Mouse (Mus musculus) forebrain, embryonic 10.5 days (tissue): ENCODE measurements around the gene Cxcl2. TPM values are rescaled to one million over a fixed set of nuclear protein-coding genes. Genes with fewer than 3 reads are reported as not detected.

Experiments
- DNase-seq: peaks from one replicate; pipeline ENCODE4 v3.0.0-alpha.2; 2017; ENCODE audit warnings: low spot score; ENCODE audit errors: extremely low spot score
- H3K27ac ChIP-seq: fragments of 300-500 bp; sonication (generic); 2 replicates; pipeline ENCODE4 v1.5.1; 2016; ENCODE audit warnings: mild to moderate bottlenecking
- H3K27me3 ChIP-seq: fragments of 300-500 bp; sonication (generic); 2 replicates; pipeline ENCODE4 v1.6.1; 2016; ENCODE audit warnings: mild to moderate bottlenecking; ENCODE audit not compliant: poor library complexity, severe bottlenecking
- H3K36me3 ChIP-seq: fragments of 300-500 bp; sonication (generic); replicated peaks from 2 replicates; pipeline ENCODE4 v1.6.1; 2016; ENCODE audit warnings: mild to moderate bottlenecking, moderate library complexity
- H3K4me1 ChIP-seq: fragments of 300-500 bp; sonication (generic); 2 replicates; pipeline ENCODE4 v1.6.1; 2016
- H3K4me3 ChIP-seq: fragments of 300-500 bp; sonication (generic); 2 replicates; pipeline ENCODE4 v1.5.1; 2016; ENCODE audit warnings: mild to moderate bottlenecking, moderate library complexity
- H3K9me3 ChIP-seq: fragments of 300-500 bp; sonication (generic); 2 replicates; pipeline ENCODE4 v1.6.1; 2016; ENCODE audit warnings: mild to moderate bottlenecking, moderate library complexity
- WGBS: fragments of 180-500 bp; shearing (Covaris S2); methylation state at CpG from one replicate; pipeline ENCODE4 v1.1.7; 2016; 5-methylcytosine and 5-hydroxymethylcytosine counted together
- polyA plus RNA-seq: library from polyadenylated mRNA; unstranded; fragments of >200 nt; fragmentation: Nextera tagmentation; extraction: Ambion mirVana; gene quantifications from 2 replicates; pipeline ENCODE4 v1.2.1, GENCODE M21; 2016

Gene Cxcl2
- polyA plus RNA-seq, 1 experiment from 2014 or later = not detected

- 83% methylated on average over 7 of the region's 7 CpGs for WGBS
- no peak overlapping the region for H3K27ac ChIP-seq
- no peaks in the 10 kb centered on the region; the same call in 1 of the 2 replicates for H3K9me3 ChIP-seq
- no peaks in the 10 kb centered on the region for H3K36me3 ChIP-seq
- H3K4me1 ChIP-seq = no peaks in the 10 kb centered on the region
- no peak for DNase-seq
- no peaks in the 10 kb centered on the region for H3K27me3 ChIP-seq
- H3K4me3 ChIP-seq = no peak overlapping the region
These were observed 23.3 kb upstream of the Cxcl2 start for GRCm38 (mm10) chr5:90880335-90880850.

- Histone ChIP-seq H3K4me3 (no peak overlapping the region), H3K4me1 (no peaks in the 10 kb centered on the region), H3K27ac (no peak overlapping the region), H3K36me3 (no peaks in the 10 kb centered on the region), H3K27me3 (no peaks in the 10 kb centered on the region), H3K9me3 (no peaks in the 10 kb centered on the region; the same call in 1 of the 2 replicates)
- no peak for DNase-seq
- 91% methylated on average over 4 of the region's 4 CpGs for WGBS
These were observed 22.6 kb upstream of the Cxcl2 start for GRCm38 (mm10) chr5:90881021-90881420.

GRCm38 (mm10) chr5:90881682-90882081 is 22.0 kb upstream of the Cxcl2 start:
- no peaks in the 10 kb centered on the region for H3K36me3 ChIP-seq
- no peaks in the 10 kb centered on the region for H3K4me1 ChIP-seq
- DNase-seq = no peak
- H3K27ac ChIP-seq = no peak overlapping the region
- H3K9me3 ChIP-seq = no peaks in the 10 kb centered on the region; the same call in 1 of the 2 replicates
- 92% methylated on average over 5 of the region's 5 CpGs for WGBS
- H3K27me3 ChIP-seq = no peaks in the 10 kb centered on the region
- H3K4me3 ChIP-seq = no peak overlapping the region

GRCm38 (mm10) chr5:90882146-90882545 is 21.5 kb upstream of the Cxcl2 start:
- Histone ChIP-seq H3K27ac (no peak overlapping the region), H3K4me1 (no peaks in the 10 kb centered on the region), H3K36me3 (no peaks in the 10 kb centered on the region), H3K4me3 (no peak overlapping the region), H3K27me3 (no peaks in the 10 kb centered on the region), H3K9me3 (no peaks in the 10 kb centered on the region; the same call in 1 of the 2 replicates)
- DNase-seq = no peak
- WGBS = 91% methylated on average over 5 of the region's 5 CpGs

- Histone ChIP-seq H3K4me1 (no peaks in the 10 kb centered on the region), H3K36me3 (no peaks in the 10 kb centered on the region), H3K27me3 (0 out of 2 replicates have a peak, but pooled peaks cover 4% of the 10 kb centered on the region), H3K9me3 (no peaks in the 10 kb centered on the region; the same call in 1 of the 2 replicates), H3K4me3 (no peak overlapping the region), H3K27ac (no peak overlapping the region)
- 84% methylated on average over 2 of the region's 2 CpGs for WGBS
- no peak for DNase-seq
These were observed 18.9 kb upstream of the Cxcl2 start for GRCm38 (mm10) chr5:90884628-90885242.

GRCm38 (mm10) chr5:90888661-90889060 is 15.0 kb upstream of the Cxcl2 start:
- no peak overlapping the region for H3K4me3 ChIP-seq
- H3K27ac ChIP-seq = no peak overlapping the region
- H3K9me3 ChIP-seq = no peaks in the 10 kb centered on the region
- DNase-seq = no peak
- H3K36me3 ChIP-seq = no peaks in the 10 kb centered on the region
- WGBS = 81% methylated on average over 5 of the region's 5 CpGs
- H3K4me1 ChIP-seq = peaks cover 13% of the 10 kb centered on the region
- peaks cover 20% of the 10 kb centered on the region for H3K27me3 ChIP-seq

- DNase-seq = peak; percentile 43
- WGBS = 6% methylated on average over 30 of the region's 30 CpGs
- H3K36me3 ChIP-seq = no peaks in the 10 kb centered on the region
- peaks cover 20% of the 10 kb centered on the region for H3K27me3 ChIP-seq
- no peaks in the 10 kb centered on the region for H3K9me3 ChIP-seq
- H3K27ac ChIP-seq = peak within 1 kb of the TSS; percentile 76
- H3K4me3 ChIP-seq = peak within 1 kb of the TSS; percentile 62
- peaks cover 13% of the 10 kb centered on the region for H3K4me1 ChIP-seq
These were observed 12.9 kb upstream of the Cxcl2 start, which contains the start of gene Cxcl1 for GRCm38 (mm10) chr5:90890519-90891463. TSS of gene Cxcl1 (plus strand) at chr5:90891241.

- Histone ChIP-seq H3K27ac (peak overlapping the region; percentile 76), H3K36me3 (no peaks in the 10 kb centered on the region), H3K4me3 (peak overlapping the region; percentile 62), H3K9me3 (no peaks in the 10 kb centered on the region), H3K27me3 (peaks cover 20% of the 10 kb centered on the region), H3K4me1 (peaks cover 13% of the 10 kb centered on the region)
- DNase-seq = no peak
- WGBS = 24% methylated on average over 10 of the region's 10 CpGs
These were observed 12.2 kb upstream of the Cxcl2 start for GRCm38 (mm10) chr5:90891464-90891813.

GRCm38 (mm10) chr5:90894231-90894630 is 9.4 kb upstream of the Cxcl2 start:
- Histone ChIP-seq H3K9me3 (no peaks in the 10 kb centered on the region), H3K27me3 (peaks cover 20% of the 10 kb centered on the region), H3K27ac (no peak overlapping the region), H3K4me1 (peaks cover 13% of the 10 kb centered on the region), H3K36me3 (no peaks in the 10 kb centered on the region), H3K4me3 (no peak overlapping the region)
- WGBS = 82% methylated on average over 8 of the region's 8 CpGs
- no peak for DNase-seq

GRCm38 (mm10) chr5:90897429-90897828 is 6.2 kb upstream of the Cxcl2 start:
- H3K27me3 ChIP-seq = no peaks in the 10 kb centered on the region
- no peak for DNase-seq
- H3K9me3 ChIP-seq = no peaks in the 10 kb centered on the region
- no peak overlapping the region for H3K4me3 ChIP-seq
- 83% methylated on average over 3 of the region's 3 CpGs for WGBS
- no peaks in the 10 kb centered on the region for H3K36me3 ChIP-seq
- H3K4me1 ChIP-seq = peaks cover under 1% of the 10 kb centered on the region; the same call in 1 of the 2 replicates
- no peak overlapping the region for H3K27ac ChIP-seq

GRCm38 (mm10) chr5:90899308-90899707 is 4.4 kb upstream of the Cxcl2 start:
- no peak overlapping the region for H3K4me3 ChIP-seq
- H3K4me1 ChIP-seq = peaks cover 16% of the 10 kb centered on the region
- H3K9me3 ChIP-seq = no peaks in the 10 kb centered on the region
- DNase-seq = no peak
- 86% methylated on average over 5 of the region's 5 CpGs for WGBS
- H3K27me3 ChIP-seq = peaks cover 10% of the 10 kb centered on the region
- H3K36me3 ChIP-seq = no peaks in the 10 kb centered on the region
- H3K27ac ChIP-seq = no peak overlapping the region

- peaks cover 16% of the 10 kb centered on the region for H3K4me1 ChIP-seq
- no peak overlapping the region for H3K4me3 ChIP-seq
- no peaks in the 10 kb centered on the region for H3K36me3 ChIP-seq
- 80% methylated on average over 7 of the region's 7 CpGs for WGBS
- no peaks in the 10 kb centered on the region for H3K9me3 ChIP-seq
- H3K27ac ChIP-seq = no peak overlapping the region
- no peak for DNase-seq
- peaks cover 18% of the 10 kb centered on the region for H3K27me3 ChIP-seq
These were observed 3.5 kb upstream of the Cxcl2 start for GRCm38 (mm10) chr5:90900147-90900546.

GRCm38 (mm10) chr5:90900688-90901087 is 3.0 kb upstream of the Cxcl2 start:
- WGBS = 82% methylated on average over 7 of the region's 7 CpGs

More at GRCm38 (mm10) chr5:90900688-90901087, 3.0 kb upstream of the Cxcl2 start:
- H3K27me3 ChIP-seq = peaks cover 18% of the 10 kb centered on the region
- H3K36me3 ChIP-seq = no peaks in the 10 kb centered on the region
- H3K9me3 ChIP-seq = no peaks in the 10 kb centered on the region
- peaks cover 16% of the 10 kb centered on the region for H3K4me1 ChIP-seq
- no peak overlapping the region for H3K4me3 ChIP-seq
- DNase-seq = no peak
- no peak overlapping the region for H3K27ac ChIP-seq
